Mouse (Mus musculus) T-cell, adult 2 months (primary cell): Measurements from ENCODE around the gene Mep1a.
"Not testable (repeated sequence)": the region's sequence is repeated elsewhere in the genome, so short reads cannot be mapped to it uniquely, and the experiment has no call there.

ENCODE experiments used
- DNase-seq: peaks from one replicate; pipeline ENCODE4 v3.0.0; 2022; ENCODE audit warnings: low spot score

Mep1a gene

GRCm38 (mm10) chr17:43502592-43502991 lies at the start of gene Mep1a:
TSS of gene Mep1a (minus strand) at chr17:43502812.
- DNase-seq = no peak

GRCm38 (mm10) chr17:43551122-43551630 lies 48.6 kb upstream of the Mep1a start:
- no peak for DNase-seq

GRCm38 (mm10) chr17:43544040-43544439 lies 41.4 kb upstream of the Mep1a start:
- no peak for DNase-seq

GRCm38 (mm10) chr17:43543539-43543938 lies 40.9 kb upstream of the Mep1a start, which contains the start of gene Ankrd66:
TSS of gene Ankrd66 (minus strand) at chr17:43543639.
- no peak for DNase-seq

GRCm38 (mm10) chr17:43538767-43539166 lies 36.2 kb upstream of the Mep1a start:
- no peak for DNase-seq

GRCm38 (mm10) chr17:43536841-43537240 lies 34.2 kb upstream of the Mep1a start:
- not testable (repeated sequence) for DNase-seq

GRCm38 (mm10) chr17:43534362-43535222 lies 32.0 kb upstream of the Mep1a start:
- no peak for DNase-seq

GRCm38 (mm10) chr17:43531192-43531591 lies 28.6 kb upstream of the Mep1a start:
- no peak for DNase-seq

GRCm38 (mm10) chr17:43530507-43530906 lies 27.9 kb upstream of the Mep1a start:
- no peak for DNase-seq

- DNase-seq = no peak
These were observed 17.6 kb upstream of the Mep1a start for GRCm38 (mm10) chr17:43520166-43520565.

GRCm38 (mm10) chr17:43518644-43519409 lies 16.2 kb upstream of the Mep1a start:
- DNase-seq = no peak

- no peak for DNase-seq
These were observed 8.2 kb upstream of the Mep1a start for GRCm38 (mm10) chr17:43510782-43511181.

GRCm38 (mm10) chr17:43504594-43504934 lies 2.0 kb upstream of the Mep1a start:
- no peak for DNase-seq

GRCm38 (mm10) chr17:43503861-43504593 lies 1.4 kb upstream of the Mep1a start:
- no peak for DNase-seq

GRCm38 (mm10) chr17:43501631-43502030 lies 981 bp downstream of the Mep1a start:
- no peak for DNase-seq

GRCm38 (mm10) chr17:43501223-43501622 lies 1.4 kb downstream of the Mep1a start:
- no peak for DNase-seq

- no peak for DNase-seq
These were observed 2.1 kb downstream of the Mep1a start for GRCm38 (mm10) chr17:43500513-43500912.

- no peak for DNase-seq
These were observed 5.1 kb downstream of the Mep1a start for GRCm38 (mm10) chr17:43497521-43497920.

- no peak for DNase-seq
These were observed 7.1 kb downstream of the Mep1a start for GRCm38 (mm10) chr17:43495502-43495901.

- DNase-seq = not testable (repeated sequence)
These were observed 12.2 kb downstream of the Mep1a start for GRCm38 (mm10) chr17:43490371-43490770.

- no peak for DNase-seq
These were observed 14.0 kb downstream of the Mep1a start for GRCm38 (mm10) chr17:43488439-43489151.

GRCm38 (mm10) chr17:43485982-43486381 lies 16.6 kb downstream of the Mep1a start:
- DNase-seq = no peak
